Mouse (Mus musculus): ENCODE measurements around the gene Olfr739. TPM values are rescaled to one million over a fixed set of nuclear protein-coding genes. Genes with fewer than 3 reads are reported as not detected.

Gene Olfr739
- total RNA-seq (2021) = not detected
- long read RNA-seq, experiment 1 = 0 reads
- long read RNA-seq, experiment 2 = 0 reads

DNA sequence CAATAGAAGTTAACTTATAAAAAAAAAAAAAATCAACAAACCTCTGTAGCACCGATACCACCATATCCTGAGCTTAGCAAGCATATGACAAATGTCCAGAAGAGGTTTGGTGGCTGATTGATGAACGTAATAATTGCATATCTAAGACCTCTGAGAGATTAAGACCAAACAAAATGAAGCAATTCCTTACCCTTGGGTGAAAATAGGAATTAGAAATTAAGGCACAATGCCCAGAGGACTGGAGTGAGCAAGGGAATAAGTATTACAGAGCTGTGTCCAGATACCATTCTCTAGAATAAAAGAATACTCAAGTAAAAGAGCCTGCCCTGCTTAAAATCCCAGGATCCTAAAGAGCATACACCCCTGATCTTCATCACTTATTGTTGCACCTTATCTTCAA, at the start of gene Olfr739:
Olfr739 (plus strand) TSS at position 301 of the 400 bp plus-strand sequence.
- no peak for DNase-seq (ENCODE audit: low spot score)

DNA sequence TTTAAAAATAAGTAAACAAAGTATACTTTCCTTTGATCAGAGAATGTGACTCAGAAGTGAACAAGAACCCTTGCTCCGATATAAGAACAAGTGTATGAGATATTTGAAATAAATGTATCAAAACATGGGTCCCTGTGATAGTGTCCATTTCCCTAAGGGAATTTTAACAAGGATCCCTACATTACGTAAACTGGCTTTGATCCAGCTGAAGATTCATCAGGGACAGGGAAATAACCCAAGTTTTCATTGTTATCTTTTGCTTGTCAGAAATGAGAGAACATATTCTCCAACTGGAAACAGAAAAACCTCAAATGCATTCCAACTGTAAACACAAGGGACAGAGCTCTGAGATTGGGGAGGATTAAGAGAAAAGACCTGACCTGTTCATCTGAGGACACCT, 37.6 kb upstream of the Olfr739 start, which contains the start of gene Olfr736:
Olfr736 (plus strand) TSS at position 301 of the 400 bp plus-strand sequence.
- no peak for DNase-seq (ENCODE audit: low spot score)

DNA sequence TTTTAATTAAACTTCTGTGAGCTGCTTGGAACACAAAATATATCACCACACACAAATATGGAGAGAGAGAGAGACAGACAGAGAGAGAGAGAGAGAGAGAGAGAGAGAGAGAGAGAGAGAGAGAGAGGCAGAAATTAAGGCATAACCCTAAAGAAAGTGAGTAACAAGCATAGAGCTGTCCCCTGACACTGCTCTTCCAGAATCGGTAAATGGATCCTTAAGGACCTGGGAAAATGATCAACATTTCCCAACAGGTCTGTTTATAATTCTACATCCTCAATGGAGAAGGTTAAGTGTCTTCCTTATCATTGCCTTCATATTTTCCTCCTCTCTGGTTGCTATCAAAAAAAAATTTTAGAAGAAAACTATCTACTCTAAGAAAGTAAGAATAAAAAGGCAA, 11.2 kb upstream of the Olfr739 start, which contains the start of gene Olfr738:
Olfr738 (plus strand) TSS at position 301 of the 400 bp plus-strand sequence.
- no peak for DNase-seq (ENCODE audit: low spot score)

DNA sequence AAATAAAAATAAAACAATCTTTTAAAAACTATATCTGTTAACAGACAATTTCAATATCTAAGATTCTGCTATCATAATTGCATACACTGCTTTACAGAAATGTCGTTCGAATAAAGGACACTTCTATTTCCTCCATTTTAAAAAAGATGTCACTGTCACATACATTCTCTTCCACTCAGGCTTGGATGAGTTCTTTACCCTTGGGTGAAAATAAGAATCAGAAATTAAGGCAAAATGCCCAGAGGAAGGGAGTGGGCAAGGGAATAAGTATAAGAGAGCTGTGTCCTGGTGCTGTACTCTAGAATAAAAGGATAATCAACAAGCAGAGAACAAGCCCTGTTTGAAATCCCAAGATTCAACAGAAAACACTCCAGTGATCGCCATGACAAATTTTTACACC, 26.8 kb downstream of the Olfr739 start, which contains the start of gene Olfr740:
Olfr740 (plus strand) TSS at position 301 of the 400 bp plus-strand sequence.
- DNase-seq (ENCODE audit: low spot score) = no peak

DNA sequence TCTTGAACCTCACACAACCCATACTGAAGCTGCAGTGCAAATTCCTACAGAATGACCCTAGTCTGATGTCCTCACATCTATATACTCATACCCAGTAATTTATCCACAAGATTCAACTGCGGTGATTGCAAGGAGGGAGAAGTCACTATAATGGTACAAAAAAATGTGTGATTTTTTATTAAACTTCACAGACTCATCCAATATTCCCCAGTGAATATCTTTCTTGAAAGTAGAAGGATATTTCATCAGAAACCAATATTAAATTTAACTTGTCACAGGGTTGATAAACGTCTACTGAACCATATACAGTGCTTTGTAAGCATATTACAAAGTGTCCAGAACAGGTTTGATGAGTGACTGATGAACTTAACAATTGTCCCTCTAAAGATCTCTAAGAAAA, 54.0 kb downstream of the Olfr739 start, which contains the start of gene Olfr741:
Olfr741 (plus strand) TSS at position 301 of the 400 bp plus-strand sequence.
- DNase-seq (ENCODE audit: low spot score) = no peak

Other genes starting within 250 kb of the Olfr739 start
- gene Olfr730, start 230.4 kb upstream of the Olfr739 start, total RNA-seq (2021) = not detected
- not detected for gene Olfr731, start 176.8 kb upstream of the Olfr739 start, total RNA-seq (2021)
- not detected for gene Olfr732, start 134.4 kb upstream of the Olfr739 start, total RNA-seq (2021)
- not detected for gene Olfr733, start 117.1 kb upstream of the Olfr739 start, total RNA-seq (2021)
- gene Olfr734, start 91.9 kb upstream of the Olfr739 start, total RNA-seq (2021) = not detected
- gene Olfr735, start 69.8 kb upstream of the Olfr739 start, total RNA-seq (2021) = not detected
- not detected for gene Tlr11, start 60.7 kb upstream of the Olfr739 start, total RNA-seq (2021)
- gene Olfr736, start 37.5 kb upstream of the Olfr739 start, total RNA-seq (2021) = not detected
- not detected for gene Olfr738, start 11.1 kb upstream of the Olfr739 start, total RNA-seq (2021)
- gene Olfr740, start 26.9 kb downstream of the Olfr739 start, total RNA-seq (2021) = not detected
- not detected for gene Olfr741, start 54.1 kb downstream of the Olfr739 start, total RNA-seq (2021)
- gene Olfr742, start 85.0 kb downstream of the Olfr739 start, total RNA-seq (2021) = not detected
- not detected for gene Olfr743, start 103.2 kb downstream of the Olfr739 start, total RNA-seq (2021)
- not detected for gene Olfr744, start 196.3 kb downstream of the Olfr739 start, total RNA-seq (2021)
- gene Olfr745, start 220.8 kb downstream of the Olfr739 start, total RNA-seq (2021) = not detected
- gene Olfr746, start 228.5 kb downstream of the Olfr739 start, total RNA-seq (2021) = not detected

Measured in gastrocnemius, adult 18-20 months (tissue).